Mouse (Mus musculus) kidney, postnatal 10 days (tissue): ENCODE measurements around the gene Slc25a39.
"Not testable (repeated sequence)": the region's sequence is repeated elsewhere in the genome, so short reads cannot be mapped to it uniquely, and the experiment has no call there.

ENCODE experiments used
- DNase-seq: peaks from one replicate; pipeline ENCODE4 v3.0.0; 2021; ENCODE audit warnings: mixed read lengths

Gene Slc25a39

GRCm38 (mm10) chr11:102410345-102410744, 2.6 kb upstream of the Slc25a39 start:
- not testable (repeated sequence) for DNase-seq

GRCm38 (mm10) chr11:102409795-102410330, 2.1 kb upstream of the Slc25a39 start:
- peak; percentile 32 for DNase-seq

DNA sequence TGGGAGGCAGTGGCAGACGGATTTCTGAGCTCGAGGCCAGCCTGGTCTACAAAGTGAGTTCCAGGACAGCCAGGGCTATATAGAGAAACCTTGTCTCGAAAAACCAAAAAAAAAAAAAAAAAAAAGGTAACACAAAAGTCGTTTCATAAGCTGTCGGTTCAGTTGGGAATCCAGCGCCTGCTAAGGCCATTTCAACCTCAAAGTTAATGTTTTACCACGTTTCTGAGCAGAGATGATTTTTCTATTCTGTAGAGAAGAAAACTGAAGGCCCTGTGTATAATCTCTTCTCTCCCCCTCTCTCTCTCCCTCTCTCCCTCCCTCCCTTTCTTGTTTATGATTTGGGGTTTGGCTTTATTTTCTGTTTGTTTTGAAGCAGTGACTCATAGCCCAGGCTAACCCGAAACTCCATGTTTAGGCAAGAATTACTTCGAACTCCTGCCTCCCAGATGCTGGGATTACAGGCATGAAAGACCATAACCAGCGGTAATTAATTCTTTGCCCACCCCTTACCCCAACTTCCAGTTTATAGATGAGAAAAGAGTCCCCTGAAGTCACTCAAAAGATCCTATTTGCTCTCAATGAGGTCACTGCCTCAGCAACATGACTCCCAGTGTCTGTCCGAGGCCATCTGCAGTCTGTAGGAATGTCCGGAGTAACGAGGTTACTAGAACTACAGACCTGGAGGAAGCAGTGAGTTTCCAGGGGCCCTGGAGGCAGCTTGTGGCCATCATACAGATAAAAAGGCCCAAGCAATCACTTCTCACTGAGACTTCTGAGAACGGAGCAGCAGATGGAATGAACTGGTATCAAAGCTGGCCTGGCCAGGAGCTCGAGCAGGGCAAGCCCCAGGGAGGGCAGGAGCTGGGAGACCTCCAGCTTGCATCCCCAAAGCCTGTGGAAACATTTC, 1.4 kb upstream of the Slc25a39 start:
- DNase-seq, result no peak

DNA sequence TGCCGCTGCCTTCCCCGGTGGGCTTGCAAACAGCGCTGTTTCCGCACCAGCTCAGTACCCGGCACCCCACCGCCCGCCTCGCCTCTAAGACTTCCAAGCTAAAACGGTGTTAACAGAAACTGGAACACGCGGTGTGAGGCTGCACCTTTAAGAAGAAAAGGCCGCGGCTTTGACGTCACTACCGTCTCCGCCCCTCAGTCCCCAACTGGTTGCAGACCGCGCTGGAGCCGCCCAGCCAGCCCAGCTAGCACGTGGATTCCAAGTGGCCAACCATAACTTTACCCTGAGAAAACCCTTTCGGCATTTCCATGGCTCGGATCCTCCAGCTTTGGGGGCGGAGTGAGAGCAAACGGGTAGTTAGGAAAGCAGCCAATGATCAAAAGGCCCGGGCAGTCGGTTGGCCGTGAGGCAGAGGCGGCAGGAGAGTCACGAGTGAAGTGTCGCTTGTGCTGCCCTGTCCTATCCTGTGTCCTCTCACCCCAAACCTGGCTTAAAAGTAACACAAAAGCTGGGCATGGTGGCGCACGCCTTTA, 664 bp upstream of the Slc25a39 start:
- peak; percentile 99 for DNase-seq

GRCm38 (mm10) chr11:102406900-102407833, 579 bp downstream of the Slc25a39 start:
- DNase-seq, result peak; percentile 97

DNA sequence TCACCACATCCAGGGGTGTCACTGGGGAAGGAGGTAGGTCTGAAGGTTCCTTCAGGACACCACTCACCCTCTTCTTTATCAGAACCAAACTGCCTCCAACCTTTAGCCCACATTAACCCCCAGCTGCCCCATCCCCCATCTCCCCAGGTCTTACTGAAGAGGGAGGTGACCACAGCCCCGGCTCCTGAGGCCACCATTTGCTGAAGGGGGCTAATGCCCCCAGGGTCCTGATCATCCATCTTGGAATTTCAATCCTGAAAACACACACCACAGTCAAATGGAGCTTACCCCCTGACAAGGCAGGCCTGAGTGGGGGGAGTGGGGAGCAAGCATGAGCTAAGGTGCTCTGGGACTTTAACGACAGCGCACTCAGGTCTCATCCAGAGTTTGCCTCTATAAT, 1.3 kb downstream of the Slc25a39 start:
- DNase-seq, result peak; percentile 28

DNA sequence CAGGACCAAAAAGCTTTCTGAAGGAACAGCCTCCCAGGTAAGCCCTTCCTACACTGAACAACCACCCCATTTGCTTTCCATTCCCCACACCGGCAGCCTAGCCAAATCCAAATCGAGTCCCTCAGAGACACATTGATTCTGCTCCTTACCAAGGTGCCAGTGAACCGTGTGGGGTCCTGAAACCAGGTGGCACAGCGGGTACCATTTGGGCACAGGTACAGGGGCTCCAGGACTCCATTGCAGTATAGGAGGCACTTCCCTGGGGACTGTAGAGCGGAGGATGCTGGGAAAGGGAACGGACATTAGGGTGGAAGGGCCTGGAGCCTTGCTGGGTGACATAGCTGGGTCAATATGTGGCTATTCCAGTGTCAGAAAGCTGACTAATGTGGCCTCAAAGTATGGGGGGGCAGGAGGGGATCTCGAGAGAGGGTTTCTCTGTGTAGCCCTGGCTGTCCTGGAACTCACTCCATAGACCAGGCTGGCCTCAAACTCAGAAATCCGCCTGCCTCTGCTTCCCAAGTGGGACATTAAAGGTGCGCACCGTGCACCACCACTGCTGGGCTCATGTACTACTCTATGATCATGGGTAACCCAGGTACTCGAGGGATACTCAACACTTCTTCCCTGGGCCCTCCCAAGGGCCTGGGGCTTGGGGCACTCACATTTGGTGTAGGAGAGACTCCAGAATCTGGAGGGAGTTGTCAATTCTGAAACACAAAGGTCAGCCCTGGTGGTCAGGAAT, 2.0 kb downstream of the Slc25a39 start:
- DNase-seq, result no peak

- DNase-seq, result peak; percentile 20
These were observed 3.4 kb downstream of the Slc25a39 start for GRCm38 (mm10) chr11:102404161-102405010.

GRCm38 (mm10) chr11:102403657-102404056, 4.1 kb downstream of the Slc25a39 start:
- no peak for DNase-seq

DNA sequence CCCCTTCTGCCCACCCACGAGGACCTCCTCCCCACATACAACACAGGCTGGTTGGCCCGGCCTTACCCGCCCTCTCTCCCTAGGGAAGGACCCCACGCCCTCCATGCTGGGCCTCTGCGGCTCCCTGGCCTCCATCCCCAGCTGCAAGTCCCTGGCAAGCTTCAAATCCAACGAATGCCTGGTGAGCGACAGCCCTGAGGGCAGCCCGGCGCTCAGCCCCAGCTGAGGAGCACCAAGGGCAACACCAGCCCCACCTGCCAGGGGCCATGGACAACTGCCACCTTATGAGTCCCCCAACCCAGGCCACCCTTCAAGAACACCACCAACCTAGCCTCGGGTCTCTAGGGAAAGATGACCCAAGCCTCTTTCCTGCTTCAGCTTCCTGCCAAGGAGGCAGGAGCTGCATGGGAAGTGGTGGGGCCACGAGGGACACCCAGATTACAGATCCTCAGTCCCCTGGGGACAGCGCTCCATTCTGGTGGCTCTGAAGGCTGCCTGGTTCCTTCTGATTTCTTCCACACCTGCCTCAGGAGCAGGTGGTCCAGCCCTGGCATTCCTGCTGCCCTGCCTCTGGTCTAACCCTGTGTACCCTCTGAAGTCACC, 5.7 kb downstream of the Slc25a39 start:
- DNase-seq, result peak; percentile 10

GRCm38 (mm10) chr11:102400513-102401084, 7.1 kb downstream of the Slc25a39 start:
- no peak for DNase-seq

- DNase-seq, result peak; percentile 50
These were observed 8.1 kb downstream of the Slc25a39 start for GRCm38 (mm10) chr11:102399610-102400072.

- no peak for DNase-seq
These were observed 8.6 kb downstream of the Slc25a39 start for GRCm38 (mm10) chr11:102399107-102399506.

- peak; percentile 55 for DNase-seq
These were observed 9.5 kb downstream of the Slc25a39 start for GRCm38 (mm10) chr11:102398007-102398825.

DNA sequence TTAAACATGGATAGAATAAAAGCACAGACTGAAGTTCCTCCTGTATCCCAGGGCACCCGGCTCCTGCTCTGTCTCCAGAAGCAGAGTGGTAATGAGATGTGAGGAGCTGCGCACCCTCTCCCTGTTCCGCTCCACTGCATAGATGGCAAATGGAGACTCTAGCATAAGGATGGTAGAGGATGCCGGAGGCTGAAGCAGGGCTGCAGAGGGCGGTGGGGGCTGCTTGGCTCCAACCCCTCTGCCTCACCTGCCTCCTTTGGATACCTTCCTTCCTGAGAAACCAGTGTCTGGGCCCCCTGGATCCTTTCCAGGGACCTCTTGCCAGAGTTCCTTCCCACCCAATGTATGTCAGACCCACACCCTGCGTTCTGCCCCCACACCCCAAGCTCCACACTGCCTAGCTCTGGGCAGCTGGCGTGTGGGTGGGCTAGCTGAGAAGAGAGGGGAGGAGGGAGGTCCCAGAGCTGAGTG, 11.0 kb downstream of the Slc25a39 start:
- DNase-seq, result no peak

DNA sequence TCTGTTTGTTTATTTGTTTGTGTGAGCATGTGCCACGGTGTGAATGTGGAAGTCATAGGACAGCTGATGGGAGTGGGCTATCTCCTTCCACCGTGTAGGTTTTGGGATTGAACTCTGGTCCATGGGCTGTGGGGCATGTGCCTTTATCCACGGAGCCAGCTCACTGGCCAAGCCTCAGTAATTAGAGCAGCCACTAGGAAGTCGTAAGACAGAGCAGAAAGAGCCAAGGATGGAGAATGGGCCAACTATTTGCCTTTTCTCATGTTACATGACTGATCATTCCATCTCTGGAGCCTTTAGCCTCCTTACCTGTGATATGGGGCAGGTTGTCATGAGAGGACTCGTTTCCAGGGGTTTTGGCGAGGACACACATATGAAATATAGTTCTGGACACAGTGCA, 11.5 kb downstream of the Slc25a39 start:
- DNase-seq, result no peak

GRCm38 (mm10) chr11:102395250-102395649, 12.5 kb downstream of the Slc25a39 start:
- DNase-seq, result no peak

- DNase-seq, result no peak
These were observed 13.2 kb downstream of the Slc25a39 start for GRCm38 (mm10) chr11:102394421-102395124.
